Mouse (Mus musculus) adipocyte (in vitro differentiated cells): ENCODE measurements around the gene Pink1.

Source experiments
- DNase-seq: peaks from one replicate; pipeline ENCODE4 v3.0.0-alpha.2; 2016; ENCODE audit warnings: low spot score

Pink1 gene

DNA sequence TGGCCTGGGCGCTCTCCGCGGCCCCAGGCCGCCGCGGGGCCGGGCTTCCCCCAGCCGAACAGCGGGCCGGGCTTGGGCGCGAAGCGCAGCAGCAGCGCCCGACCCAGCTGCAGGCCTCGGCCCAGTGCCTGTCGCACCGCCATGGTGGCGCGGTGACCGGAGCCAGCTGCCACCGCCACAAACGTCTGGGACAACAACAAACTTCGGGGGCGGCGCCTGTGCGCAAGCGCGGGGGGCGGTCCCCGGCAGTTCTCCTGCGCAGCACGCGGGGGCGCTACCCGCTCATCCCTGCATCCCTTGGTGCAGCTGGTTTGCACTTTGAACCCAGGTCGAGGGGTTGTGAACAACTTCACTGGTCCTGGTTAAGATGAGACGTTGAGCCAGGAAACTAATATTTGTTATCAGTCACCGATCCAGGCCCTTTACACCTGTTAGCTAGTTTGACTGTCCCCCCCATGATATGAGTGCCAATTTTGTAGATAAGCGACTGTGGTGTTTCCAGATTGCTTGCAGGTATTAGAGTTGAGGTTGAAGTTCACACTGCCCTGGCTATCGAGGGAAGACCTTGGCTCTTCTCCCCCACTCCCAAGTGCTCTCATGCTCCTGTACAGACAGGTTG is at the start of gene Pink1:
Pink1 (minus strand) TSS at position 231 of the 619 bp plus-strand sequence.
- peak; percentile 81 for DNase-seq

DNA sequence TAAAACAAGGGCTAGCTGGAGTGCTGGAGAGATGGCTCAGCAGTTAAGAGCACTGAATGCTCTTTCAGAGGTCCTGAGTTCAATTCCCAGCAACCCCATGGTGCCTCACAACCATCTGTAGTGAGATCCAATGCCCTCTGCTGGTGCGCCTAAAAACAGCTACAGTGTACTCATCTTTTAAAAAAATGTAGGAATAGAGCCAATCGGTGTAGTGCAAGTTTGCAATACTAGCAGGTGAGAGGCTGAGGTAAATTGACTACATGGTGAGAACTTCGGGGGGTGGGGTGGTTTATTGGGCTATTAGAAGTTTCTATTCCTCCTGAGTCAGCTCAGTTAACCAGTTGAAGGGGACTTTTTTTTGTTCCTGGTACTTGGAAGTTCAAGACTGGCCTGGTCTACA is 49.0 kb upstream of the Pink1 start:
- no peak for DNase-seq

DNA sequence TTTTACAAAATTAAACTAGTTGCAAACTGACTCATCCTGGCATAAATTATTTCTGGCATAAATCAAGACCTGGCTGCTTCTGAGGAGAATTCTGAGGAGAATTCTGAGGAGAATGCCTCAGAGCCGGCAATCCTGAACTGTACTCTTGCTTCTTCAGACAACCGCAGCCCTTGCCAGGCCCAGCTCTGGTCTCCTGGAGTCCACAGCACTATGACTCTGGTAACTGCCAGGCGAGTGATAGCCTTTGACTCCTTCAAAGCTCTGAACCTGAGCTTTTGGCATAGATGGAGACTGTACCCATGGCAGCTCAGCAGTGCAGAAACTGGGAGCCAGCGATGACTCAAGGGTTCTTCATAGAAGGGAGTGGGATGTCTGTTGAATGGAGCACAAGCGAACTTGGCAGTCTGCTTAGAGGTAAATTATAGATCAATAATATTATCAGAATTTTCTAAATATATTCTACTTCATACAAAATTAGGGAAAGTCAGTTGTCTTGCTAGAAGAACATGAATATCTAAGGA is 44.9 kb upstream of the Pink1 start:
- no peak for DNase-seq

DNA sequence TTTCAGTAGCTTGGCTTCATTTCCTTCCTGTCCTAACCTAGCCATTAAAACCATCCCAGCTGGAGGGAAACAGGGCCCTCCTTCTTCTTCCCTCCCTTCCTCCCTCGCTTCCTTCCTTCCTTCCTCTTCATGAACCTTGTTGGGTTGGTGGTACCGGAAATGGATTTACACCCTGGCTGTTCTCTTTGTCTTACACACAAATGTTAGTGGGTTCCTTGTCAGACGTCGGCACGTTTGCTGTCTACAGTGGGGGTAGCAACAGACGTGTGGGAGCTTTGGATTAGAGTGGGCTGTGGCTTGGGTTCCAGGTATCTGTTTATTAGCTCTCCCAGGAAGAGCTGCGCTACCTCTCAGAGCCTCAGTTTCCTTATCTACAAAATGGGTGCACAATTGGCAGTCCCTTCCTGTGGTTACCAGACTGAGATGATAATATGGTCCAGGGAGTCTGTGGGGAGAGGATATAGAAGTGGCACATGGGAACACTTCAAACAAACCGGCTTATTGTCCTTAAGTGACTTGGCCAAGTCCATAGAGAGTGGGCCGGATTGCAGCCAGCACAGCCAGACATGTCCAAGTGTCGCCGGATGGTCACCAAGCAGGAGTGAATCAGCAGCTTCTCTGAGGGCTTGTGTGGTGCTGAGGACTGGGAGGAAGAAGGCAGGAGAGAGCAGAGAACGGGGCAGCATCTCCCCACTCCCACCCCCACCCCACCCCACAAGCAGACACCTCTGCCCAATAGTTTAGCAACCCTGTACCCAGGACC is 42.6 kb upstream of the Pink1 start:
- DNase-seq, result no peak

DNA sequence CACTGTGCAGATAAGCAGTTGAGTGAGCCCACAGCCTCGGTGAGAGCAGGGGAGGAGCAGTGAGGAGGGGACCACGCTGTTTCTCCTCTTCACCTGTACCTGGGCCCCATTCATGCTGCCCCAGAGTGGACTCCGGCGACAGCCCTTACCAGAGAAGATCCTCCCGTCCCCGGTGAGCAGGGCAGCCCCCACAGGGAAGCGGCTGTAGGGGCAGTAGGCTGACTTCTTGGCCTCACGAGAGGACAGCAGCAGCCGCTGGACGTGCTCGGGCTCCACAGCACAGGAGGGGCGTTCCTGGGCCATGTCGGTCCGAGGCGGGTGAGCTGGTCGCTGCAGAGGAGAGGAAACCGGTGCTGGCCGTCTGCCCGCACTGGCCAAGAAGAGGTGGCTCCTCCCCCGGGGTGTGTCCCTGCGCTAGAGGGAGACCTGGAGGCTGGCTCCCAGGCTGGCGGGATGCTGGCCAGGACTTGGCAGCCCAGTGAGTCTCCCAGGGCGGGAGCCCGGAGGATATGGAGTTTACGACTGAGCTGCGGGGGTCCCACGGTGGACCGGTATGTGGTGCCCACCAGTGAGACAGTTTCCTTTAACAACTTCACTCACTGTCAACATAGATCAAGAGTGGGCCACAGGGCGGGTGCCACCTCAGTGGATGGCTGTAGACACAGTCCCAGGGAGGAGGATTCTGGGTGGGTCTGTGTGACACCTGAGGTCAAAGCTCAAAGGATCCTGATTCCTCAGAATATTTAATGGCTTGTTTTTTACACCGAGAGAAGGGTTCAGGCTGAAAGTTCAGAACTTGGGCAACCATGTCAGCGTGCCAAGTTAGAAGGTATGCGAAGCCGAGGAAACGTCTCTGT is 41.8 kb upstream of the Pink1 start, which contains the start of gene Cda:
Cda (minus strand) TSS at position 352 of the 857 bp plus-strand sequence.
- DNase-seq, result peak; percentile 52

DNA sequence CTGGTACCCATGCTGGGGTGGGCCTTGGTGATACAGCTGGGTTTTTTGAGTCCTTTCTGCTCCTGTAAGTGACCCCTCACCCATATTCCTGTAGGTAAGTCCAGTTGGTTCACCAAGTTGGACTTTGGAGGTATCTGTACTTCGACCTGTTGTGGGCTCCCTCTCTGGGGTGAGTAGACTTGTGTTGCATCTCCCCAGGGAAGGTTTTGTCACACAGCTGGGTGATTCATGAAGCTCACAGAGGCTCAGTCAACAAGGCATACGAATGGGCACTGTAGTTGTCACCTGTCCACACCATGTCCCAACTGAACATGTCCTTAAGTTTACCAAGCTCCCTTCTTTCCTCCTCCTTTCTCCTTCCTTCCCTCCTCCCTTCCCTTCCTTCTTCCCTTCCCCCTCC is 40.5 kb upstream of the Pink1 start:
- DNase-seq, result no peak

DNA sequence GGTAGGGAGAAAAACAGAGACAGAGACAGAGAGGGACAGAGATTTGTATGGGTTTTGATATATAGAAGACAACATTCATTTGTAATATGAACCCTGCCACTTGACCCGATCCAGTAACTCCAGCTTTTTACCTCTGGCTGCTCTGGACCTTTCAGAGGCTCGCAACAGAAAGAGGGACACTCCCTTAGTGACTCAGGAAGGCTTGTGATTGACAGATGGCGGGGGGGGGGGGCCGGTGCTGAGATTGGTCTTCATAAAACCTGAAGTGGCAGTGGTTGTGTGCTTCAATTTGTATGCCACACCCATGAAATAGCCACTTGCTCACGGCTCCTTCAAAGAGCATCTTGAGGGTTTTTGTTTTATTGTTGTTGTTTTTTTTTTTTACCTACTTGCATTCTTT is 37.4 kb upstream of the Pink1 start:
- no peak for DNase-seq

DNA sequence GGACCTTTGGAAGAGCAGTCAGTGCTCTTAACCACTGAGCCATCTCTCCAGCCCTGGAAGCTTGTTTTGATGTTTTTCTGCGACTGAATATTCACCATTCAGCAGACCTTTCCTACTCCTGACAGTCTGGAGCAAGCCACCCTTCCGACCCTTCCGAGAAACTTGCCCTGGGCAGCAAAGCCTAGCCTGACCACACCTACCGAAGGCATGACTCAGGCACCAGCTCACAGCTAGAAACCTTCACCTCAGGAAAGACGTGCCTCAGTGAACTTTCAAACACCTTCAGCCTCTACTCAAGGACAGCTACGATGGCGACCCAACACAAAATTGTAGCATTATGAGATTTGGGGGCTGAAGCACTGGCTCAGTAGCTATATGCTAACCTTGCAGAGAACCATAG is 36.8 kb upstream of the Pink1 start:
- no peak for DNase-seq

DNA sequence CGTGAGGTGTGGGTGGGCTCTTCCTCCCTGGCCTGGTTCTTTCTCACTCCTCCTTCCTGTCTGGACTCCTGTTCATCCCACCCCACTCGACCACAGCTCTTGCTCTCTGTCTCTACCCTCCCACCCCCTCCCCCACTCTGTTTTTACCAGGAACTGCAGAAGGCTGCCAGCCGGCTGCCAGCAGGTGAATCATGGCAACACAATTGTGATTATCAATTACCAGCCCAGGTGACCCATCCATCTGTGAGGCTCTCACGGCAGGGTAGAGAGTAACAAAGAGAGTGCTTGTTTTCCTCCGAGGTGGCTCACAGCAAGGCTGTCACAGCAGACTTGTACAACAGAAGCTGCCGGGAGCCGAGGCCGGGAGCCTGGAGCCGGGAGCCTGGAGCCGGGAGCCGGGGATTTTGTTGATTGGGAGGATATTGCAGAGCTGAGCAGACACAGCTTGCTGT is 35.3 kb upstream of the Pink1 start:
- no peak for DNase-seq

DNA sequence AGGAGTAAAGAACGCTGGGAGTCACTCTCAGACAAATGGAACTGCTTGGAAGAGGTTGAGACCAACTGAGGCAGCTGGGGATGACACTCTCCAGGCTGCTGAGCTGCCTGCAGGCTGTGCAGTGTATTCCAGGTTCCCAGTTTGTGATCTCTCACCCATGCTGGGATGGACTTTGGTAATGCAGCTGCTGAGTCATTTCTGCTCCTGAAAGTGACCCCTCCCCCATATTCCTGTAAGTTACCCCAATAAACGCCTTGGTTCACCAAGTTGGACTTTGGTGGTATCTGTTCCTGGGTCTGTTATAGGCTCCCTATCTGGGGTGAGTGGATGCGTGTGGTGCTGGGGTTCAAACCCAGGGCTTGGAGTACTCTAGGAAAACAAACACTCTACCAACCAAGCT is 32.1 kb upstream of the Pink1 start:
- no peak for DNase-seq

DNA sequence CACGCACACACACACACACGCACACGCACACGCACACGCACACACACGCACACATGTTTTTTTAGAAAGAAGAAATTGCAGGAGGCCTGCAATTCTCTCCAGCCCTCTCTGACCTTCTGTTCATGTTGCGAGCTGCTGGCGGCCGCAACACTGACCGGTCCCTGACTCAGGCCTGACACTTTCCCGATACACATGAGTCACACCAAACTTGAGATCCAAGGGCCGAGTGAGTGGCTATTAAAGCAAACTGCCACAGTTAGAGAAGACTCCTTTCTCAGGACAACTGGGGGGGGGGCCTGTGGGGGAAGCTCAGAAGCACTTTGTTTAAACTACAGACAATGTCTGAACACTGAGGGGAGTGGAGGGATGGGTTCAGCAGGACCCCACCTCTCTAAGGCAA is 30.4 kb upstream of the Pink1 start:
- DNase-seq, result no peak

DNA sequence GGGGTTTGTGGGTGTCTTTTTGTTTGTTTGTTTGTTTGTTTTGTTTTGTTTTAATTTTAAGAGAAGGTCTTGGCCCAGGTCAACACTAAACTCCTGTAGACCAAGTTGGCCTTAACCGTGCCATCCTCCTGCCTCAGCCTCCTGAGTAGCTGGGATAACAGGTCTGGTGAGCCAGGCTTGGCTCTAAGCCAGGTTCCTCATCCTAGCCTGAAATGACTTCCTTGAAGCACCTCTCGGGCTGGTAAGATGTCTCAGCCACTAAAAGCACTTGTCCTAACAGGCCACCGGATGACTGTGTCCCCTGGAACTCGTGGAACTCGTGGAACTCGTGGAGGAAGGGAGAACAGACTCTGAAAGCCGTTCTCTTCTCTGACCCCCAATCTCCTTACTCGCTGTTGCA is 30.0 kb upstream of the Pink1 start:
- no peak for DNase-seq

DNA sequence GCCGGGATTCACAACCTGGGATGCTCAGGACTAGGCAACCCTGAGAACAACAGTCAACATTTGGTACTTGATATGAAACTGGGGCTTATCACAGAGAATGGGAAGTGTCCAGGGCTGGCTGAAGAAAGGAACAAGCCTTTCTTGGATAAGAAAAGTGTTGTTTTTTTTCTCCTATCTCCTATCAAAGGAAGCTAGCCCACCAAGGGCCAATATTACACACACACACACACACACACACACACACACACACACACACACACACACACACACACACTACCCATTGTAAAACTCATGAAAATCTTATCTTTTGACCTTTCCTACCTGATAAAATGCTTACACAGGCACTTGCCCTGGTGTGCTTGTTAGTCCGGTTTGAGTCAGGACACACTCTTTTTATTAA is 29.4 kb upstream of the Pink1 start:
- DNase-seq, result no peak

DNA sequence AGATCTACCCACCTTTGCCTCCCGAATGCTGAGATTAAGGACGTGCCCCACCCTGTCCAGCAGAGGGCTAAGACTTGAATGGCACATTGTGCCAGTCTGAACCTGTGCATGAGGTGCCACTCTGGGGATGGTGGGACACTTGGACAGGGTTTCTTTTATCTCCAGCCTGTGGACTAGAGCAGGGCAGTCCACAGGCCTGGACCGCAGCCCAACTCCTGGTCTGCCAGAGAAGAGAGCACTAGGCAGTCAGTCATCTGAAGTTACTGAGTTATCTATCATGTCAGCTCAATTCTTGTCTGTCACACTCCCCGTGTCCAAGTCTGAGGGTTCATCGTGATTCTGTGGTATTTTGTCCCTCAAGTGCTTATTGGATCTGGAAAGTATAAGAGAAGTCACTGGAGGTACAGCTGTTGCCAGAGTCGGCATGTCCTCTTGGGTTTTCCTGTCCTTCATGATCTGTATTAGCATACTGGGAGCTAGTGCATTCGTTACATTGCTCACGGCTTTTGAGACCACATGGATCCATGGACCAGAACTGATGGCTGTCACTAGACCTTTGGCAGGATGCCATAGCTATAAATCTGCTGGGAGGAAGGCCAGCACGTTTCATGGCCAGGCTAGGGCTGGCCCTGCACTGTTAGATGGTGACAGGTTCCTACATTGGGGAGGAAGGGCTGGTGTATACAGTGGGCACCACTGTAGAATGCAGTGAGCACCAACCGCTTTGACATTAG is 27.5 kb upstream of the Pink1 start:
- DNase-seq, result no peak

DNA sequence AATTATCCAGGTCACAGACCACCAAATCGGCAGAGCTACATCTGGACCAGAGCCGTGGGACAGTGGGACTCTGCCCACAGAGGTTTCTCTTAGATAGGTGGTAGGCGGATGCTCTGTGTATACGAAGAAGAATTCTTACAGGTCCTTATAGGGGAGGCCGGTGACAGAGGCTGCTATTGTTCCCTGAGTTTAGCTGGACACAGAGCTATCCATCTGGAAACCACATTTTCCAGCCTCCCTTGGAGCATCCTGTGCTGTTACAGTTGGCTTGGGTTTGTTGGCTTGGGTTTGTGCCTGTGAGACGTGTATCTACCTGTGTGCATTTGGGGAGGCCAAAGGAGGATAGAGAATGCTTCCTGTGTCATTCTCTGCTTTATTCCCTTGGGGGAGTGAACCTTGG is 26.6 kb upstream of the Pink1 start:
- no peak for DNase-seq

DNA sequence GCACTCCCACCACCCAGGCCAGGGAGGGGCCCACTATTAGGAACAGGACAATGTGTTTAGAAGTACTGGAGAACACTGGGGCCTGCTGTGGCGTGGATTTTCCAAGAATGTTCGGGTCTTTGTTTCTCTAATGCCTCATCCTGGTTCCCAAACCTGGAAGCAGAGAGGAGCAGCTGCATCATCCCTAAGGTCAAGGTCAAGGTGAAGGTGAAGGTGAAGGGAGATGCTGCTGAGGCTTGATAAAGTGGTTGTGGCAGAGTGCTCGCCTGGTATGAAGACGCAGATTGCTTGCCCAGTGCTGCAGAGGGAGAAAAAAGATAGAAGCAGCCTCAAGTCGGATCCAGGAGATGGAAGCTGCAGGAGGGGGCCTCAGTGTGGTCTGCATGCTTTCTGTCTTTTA is 25.7 kb upstream of the Pink1 start:
- no peak for DNase-seq

DNA sequence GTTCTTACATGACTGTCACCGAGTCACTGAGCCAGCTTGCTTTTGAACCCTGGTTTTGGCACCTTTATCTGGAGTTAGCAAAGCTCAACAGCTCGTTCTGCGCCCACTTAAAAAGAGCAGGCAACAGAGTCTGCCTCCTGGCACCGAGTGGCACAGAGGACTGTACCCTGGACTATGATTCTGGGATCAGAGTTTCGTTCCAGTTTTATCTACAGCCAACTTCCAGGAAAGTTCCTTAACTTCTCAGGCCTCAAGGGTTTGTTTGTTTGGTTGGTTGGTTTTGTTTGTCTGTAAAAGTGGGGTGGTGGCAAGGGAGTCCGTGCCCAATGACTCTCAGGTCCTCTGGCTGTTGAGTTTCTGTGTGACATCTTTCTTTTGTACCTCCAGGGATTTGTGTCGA is 22.6 kb upstream of the Pink1 start:
- DNase-seq, result no peak

DNA sequence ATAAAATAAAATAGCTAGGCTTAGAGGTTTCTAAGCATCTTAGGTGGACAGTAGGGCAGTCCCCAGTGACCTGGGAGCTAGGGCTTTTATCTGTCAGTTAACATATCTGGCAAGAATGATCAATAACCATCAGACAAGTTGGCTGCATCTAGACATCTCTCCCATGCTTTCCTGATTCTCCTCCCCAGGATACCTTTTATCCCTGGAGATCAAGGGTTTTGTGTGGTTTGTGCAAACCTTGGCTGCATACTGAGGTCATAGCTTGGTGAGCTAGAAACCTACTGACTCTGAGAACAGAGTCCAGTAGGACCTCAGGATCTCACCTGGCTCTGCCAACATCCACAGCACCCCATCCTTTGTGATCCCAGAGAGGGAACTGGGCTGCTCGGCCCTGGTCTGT is 21.2 kb upstream of the Pink1 start:
- no peak for DNase-seq

DNA sequence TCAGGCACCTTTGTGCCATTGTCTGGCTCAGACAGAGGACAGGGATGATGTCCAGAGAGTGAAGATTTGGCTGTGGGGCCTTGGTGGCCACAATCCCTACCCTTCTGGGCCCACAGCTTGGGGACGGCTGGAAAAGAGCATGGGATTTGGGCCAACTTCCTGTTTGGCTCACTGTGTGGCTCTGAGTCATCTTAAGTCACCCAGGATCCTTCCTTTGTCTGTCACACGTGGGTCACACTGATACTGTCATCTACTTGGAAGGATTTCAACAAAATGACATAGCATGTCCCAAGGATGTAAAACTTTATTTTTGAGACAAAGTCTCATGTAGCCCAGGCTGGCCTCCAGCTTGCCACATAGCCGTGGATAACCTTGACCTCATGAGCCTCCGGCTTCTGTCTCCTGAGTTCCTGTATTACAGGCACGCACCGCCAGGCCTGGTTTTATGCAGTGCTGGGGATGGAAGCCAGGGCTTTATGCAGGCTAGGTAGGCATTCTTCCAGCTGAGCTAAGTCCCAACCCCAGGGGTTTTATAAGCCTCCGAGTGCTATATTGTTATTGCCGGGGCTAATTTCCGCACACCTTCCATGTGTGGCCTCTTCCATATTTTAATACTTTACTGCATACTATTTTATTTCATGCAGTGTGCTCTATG is 18.9 kb upstream of the Pink1 start:
- DNase-seq, result peak; percentile 19

DNA sequence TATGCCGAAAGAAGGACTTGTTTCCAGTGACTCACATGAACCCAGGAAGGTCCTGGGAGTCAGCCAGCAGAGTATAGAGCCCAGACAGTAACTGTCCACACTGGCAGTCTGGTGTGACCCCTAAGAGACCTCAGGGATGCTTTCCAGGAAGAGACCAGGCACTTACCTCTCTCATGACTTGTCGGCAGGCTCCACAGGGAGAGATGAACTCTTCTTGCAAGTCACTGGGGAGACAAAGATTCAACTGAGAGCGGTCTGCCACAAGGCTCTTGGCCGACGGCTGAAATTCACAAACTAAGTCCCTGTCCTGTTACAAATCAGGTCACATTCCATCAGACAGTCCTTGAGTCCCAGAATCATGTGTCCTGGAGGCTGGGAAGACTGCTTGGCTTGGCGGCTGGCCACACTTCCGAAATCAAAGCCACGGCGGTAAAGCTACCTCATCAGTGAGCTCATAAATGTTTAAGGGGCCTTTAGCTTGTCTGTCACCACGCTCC is 17.3 kb upstream of the Pink1 start:
- no peak for DNase-seq

DNA sequence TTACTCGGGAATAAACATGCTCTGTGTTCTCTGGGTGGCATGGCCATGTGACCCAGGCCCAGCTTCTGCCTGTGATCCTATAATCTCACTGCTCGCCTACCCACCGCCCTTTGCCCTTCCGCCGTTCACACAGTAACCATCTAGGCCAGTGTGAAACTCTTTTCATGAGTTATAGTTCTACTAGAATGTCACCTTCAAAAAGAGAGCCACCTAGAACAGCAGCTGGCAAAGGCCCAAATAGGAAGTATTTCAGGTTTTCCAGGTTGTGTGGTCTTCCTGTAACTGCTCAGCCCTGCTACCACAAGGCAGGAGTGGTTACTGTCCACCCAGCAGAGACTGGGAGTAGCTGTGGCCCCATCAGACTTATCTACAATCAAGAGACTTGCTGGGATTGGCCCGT is 16.7 kb upstream of the Pink1 start:
- no peak for DNase-seq
